Mouse (Mus musculus): Measurements from ENCODE around the gene Mansc4. TPM values are rescaled to one million over a fixed set of nuclear protein-coding genes. Genes with fewer than 3 reads are reported as not detected.

Gene Mansc4
- polyA plus RNA-seq, 1 experiment from 2014 or later: 5.0 TPM

- Histone ChIP-seq H3K9me3 (ENCODE audit: control insufficient read depth, low read depth, low read length) (no peaks in the 10 kb centered on the region), H3K4me1 (ENCODE audit: control insufficient read depth, insufficient read depth, low read length) (no peaks in the 10 kb centered on the region), H3K4me3 (ENCODE audit: low read depth, low read length) (no peak overlapping the region), H3K36me3 (ENCODE audit: control insufficient read depth, insufficient read depth, low read length) (peaks cover 20% of the 10 kb centered on the region; the same call in 1 of the 2 replicates), H3K27ac (ENCODE audit: low read length) (no peak overlapping the region), H3K4me2 (replicated peaks; ENCODE audit: low read depth, low read length) (no peak overlapping the region), H3K9ac (replicated peaks; ENCODE audit: low read depth, low read length) (no peak overlapping the region), H3K27me3 (ENCODE audit: control insufficient read depth, insufficient read depth, low read length) (no peaks in the 10 kb centered on the region)
- ATAC-seq (ENCODE audit: insufficient number of reproducible peaks, insufficient read depth, low FRiP score, low read depth): no peak
- 92% methylated on average over 10 of the region's 10 CpGs for WGBS
Measured at GRCm38 (mm10) chr6:147064226-147064943, 22.4 kb downstream of the Mansc4 start.

- peaks cover 25% of the 10 kb centered on the region; the same call in 1 of the 2 replicates for H3K36me3 ChIP-seq (ENCODE audit: control insufficient read depth, insufficient read depth, low read length)
- no peak overlapping the region for H3K9ac ChIP-seq (replicated peaks; ENCODE audit: low read depth, low read length)
- H3K4me1 ChIP-seq (ENCODE audit: control insufficient read depth, insufficient read depth, low read length): no peaks in the 10 kb centered on the region
- H3K27ac ChIP-seq (ENCODE audit: low read length): no peak overlapping the region
- H3K4me2 ChIP-seq (replicated peaks; ENCODE audit: low read depth, low read length): no peak overlapping the region
- H3K4me3 ChIP-seq (ENCODE audit: low read depth, low read length): no peak overlapping the region
- no peaks in the 10 kb centered on the region for H3K27me3 ChIP-seq (ENCODE audit: control insufficient read depth, insufficient read depth, low read length)
- 86% methylated on average over 7 of the region's 7 CpGs for WGBS
- no peak for ATAC-seq (ENCODE audit: insufficient number of reproducible peaks, insufficient read depth, low FRiP score, low read depth)
- no peaks in the 10 kb centered on the region for H3K9me3 ChIP-seq (ENCODE audit: control insufficient read depth, low read depth, low read length)
Measured at GRCm38 (mm10) chr6:147062694-147063093, 24.1 kb downstream of the Mansc4 start.

GRCm38 (mm10) chr6:147062034-147062433 lies 24.8 kb downstream of the Mansc4 start:
- WGBS: 71% methylated on average over 7 of the region's 7 CpGs
- Histone ChIP-seq H3K4me1 (ENCODE audit: control insufficient read depth, insufficient read depth, low read length) (no peaks in the 10 kb centered on the region), H3K36me3 (ENCODE audit: control insufficient read depth, insufficient read depth, low read length) (peaks cover 25% of the 10 kb centered on the region; the same call in 1 of the 2 replicates), H3K4me3 (ENCODE audit: low read depth, low read length) (no peak overlapping the region), H3K9me3 (ENCODE audit: control insufficient read depth, low read depth, low read length) (no peaks in the 10 kb centered on the region), H3K9ac (replicated peaks; ENCODE audit: low read depth, low read length) (no peak overlapping the region), H3K4me2 (replicated peaks; ENCODE audit: low read depth, low read length) (no peak overlapping the region), H3K27me3 (ENCODE audit: control insufficient read depth, insufficient read depth, low read length) (no peaks in the 10 kb centered on the region), H3K27ac (ENCODE audit: low read length) (no peak overlapping the region)
- ATAC-seq (ENCODE audit: insufficient number of reproducible peaks, insufficient read depth, low FRiP score, low read depth): no peak

GRCm38 (mm10) chr6:147061630-147062029 lies 25.2 kb downstream of the Mansc4 start:
- no peak overlapping the region for H3K9ac ChIP-seq (replicated peaks; ENCODE audit: low read depth, low read length)
- H3K4me3 ChIP-seq (ENCODE audit: low read depth, low read length): no peak overlapping the region
- H3K36me3 ChIP-seq (ENCODE audit: control insufficient read depth, insufficient read depth, low read length): peaks cover 25% of the 10 kb centered on the region; the same call in 1 of the 2 replicates
- no peak for ATAC-seq (ENCODE audit: insufficient number of reproducible peaks, insufficient read depth, low FRiP score, low read depth)
- no peak overlapping the region for H3K4me2 ChIP-seq (replicated peaks; ENCODE audit: low read depth, low read length)
- no peaks in the 10 kb centered on the region for H3K4me1 ChIP-seq (ENCODE audit: control insufficient read depth, insufficient read depth, low read length)
- 87% methylated on average over 9 of the region's 9 CpGs for WGBS
- no peaks in the 10 kb centered on the region for H3K9me3 ChIP-seq (ENCODE audit: control insufficient read depth, low read depth, low read length)
- no peak overlapping the region for H3K27ac ChIP-seq (ENCODE audit: low read length)
- H3K27me3 ChIP-seq (ENCODE audit: control insufficient read depth, insufficient read depth, low read length): no peaks in the 10 kb centered on the region

GRCm38 (mm10) chr6:147059326-147059725 lies 27.5 kb downstream of the Mansc4 start:
- no peak for ATAC-seq (ENCODE audit: insufficient number of reproducible peaks, insufficient read depth, low FRiP score, low read depth)
- WGBS: 62% methylated on average over 7 of the region's 7 CpGs
- Histone ChIP-seq H3K9ac (replicated peaks; ENCODE audit: low read depth, low read length) (no peak overlapping the region), H3K27ac (ENCODE audit: low read length) (no peak overlapping the region), H3K4me1 (ENCODE audit: control insufficient read depth, insufficient read depth, low read length) (no peaks in the 10 kb centered on the region), H3K4me3 (ENCODE audit: low read depth, low read length) (no peak overlapping the region), H3K9me3 (ENCODE audit: control insufficient read depth, low read depth, low read length) (no peaks in the 10 kb centered on the region), H3K36me3 (ENCODE audit: control insufficient read depth, insufficient read depth, low read length) (peaks cover 34% of the 10 kb centered on the region; the same call in 1 of the 2 replicates), H3K27me3 (ENCODE audit: control insufficient read depth, insufficient read depth, low read length) (no peaks in the 10 kb centered on the region), H3K4me2 (replicated peaks; ENCODE audit: low read depth, low read length) (no peak overlapping the region)

GRCm38 (mm10) chr6:147055374-147055977 lies 31.4 kb downstream of the Mansc4 start:
- Histone ChIP-seq H3K9me3 (ENCODE audit: control insufficient read depth, low read depth, low read length) (no peaks in the 10 kb centered on the region), H3K27me3 (ENCODE audit: control insufficient read depth, insufficient read depth, low read length) (no peaks in the 10 kb centered on the region), H3K27ac (ENCODE audit: low read length) (no peak overlapping the region), H3K9ac (replicated peaks; ENCODE audit: low read depth, low read length) (no peak overlapping the region), H3K4me3 (ENCODE audit: low read depth, low read length) (no peak overlapping the region), H3K4me1 (ENCODE audit: control insufficient read depth, insufficient read depth, low read length) (no peaks in the 10 kb centered on the region), H3K4me2 (replicated peaks; ENCODE audit: low read depth, low read length) (no peak overlapping the region), H3K36me3 (ENCODE audit: control insufficient read depth, insufficient read depth, low read length) (peaks cover 35% of the 10 kb centered on the region)
- WGBS: 88% methylated on average over 10 of the region's 10 CpGs
- ATAC-seq (ENCODE audit: insufficient number of reproducible peaks, insufficient read depth, low FRiP score, low read depth): no peak

- 92% methylated on average over 19 of the region's 19 CpGs for WGBS
- no peak overlapping the region for H3K4me2 ChIP-seq (replicated peaks; ENCODE audit: low read depth, low read length)
- H3K4me3 ChIP-seq (ENCODE audit: low read depth, low read length): no peak overlapping the region
- no peak overlapping the region for H3K27ac ChIP-seq (ENCODE audit: low read length)
- no peaks in the 10 kb centered on the region for H3K27me3 ChIP-seq (ENCODE audit: control insufficient read depth, insufficient read depth, low read length)
- peaks cover 41% of the 10 kb centered on the region for H3K36me3 ChIP-seq (ENCODE audit: control insufficient read depth, insufficient read depth, low read length)
- no peak for ATAC-seq (ENCODE audit: insufficient number of reproducible peaks, insufficient read depth, low FRiP score, low read depth)
- H3K4me1 ChIP-seq (ENCODE audit: control insufficient read depth, insufficient read depth, low read length): no peaks in the 10 kb centered on the region
- H3K9me3 ChIP-seq (ENCODE audit: control insufficient read depth, low read depth, low read length): no peaks in the 10 kb centered on the region
- H3K9ac ChIP-seq (replicated peaks; ENCODE audit: low read depth, low read length): no peak overlapping the region
Measured at GRCm38 (mm10) chr6:147053785-147054646, 32.8 kb downstream of the Mansc4 start.

GRCm38 (mm10) chr6:147052440-147052839 lies 34.4 kb downstream of the Mansc4 start:
- no peak overlapping the region for H3K4me2 ChIP-seq (replicated peaks; ENCODE audit: low read depth, low read length)
- ATAC-seq (ENCODE audit: insufficient number of reproducible peaks, insufficient read depth, low FRiP score, low read depth): no peak
- H3K27ac ChIP-seq (ENCODE audit: low read length): no peak overlapping the region
- no peaks in the 10 kb centered on the region for H3K4me1 ChIP-seq (ENCODE audit: control insufficient read depth, insufficient read depth, low read length)
- WGBS: 92% methylated on average over 9 of the region's 9 CpGs
- no peak overlapping the region for H3K9ac ChIP-seq (replicated peaks; ENCODE audit: low read depth, low read length)
- H3K27me3 ChIP-seq (ENCODE audit: control insufficient read depth, insufficient read depth, low read length): no peaks in the 10 kb centered on the region
- H3K4me3 ChIP-seq (ENCODE audit: low read depth, low read length): no peak overlapping the region
- peaks cover 49% of the 10 kb centered on the region for H3K36me3 ChIP-seq (ENCODE audit: control insufficient read depth, insufficient read depth, low read length)
- no peaks in the 10 kb centered on the region for H3K9me3 ChIP-seq (ENCODE audit: control insufficient read depth, low read depth, low read length)
